Mouse (Mus musculus) ovary, postnatal 14 days (tissue): ENCODE measurements at regions not wholly inside any gene's neighbourhood (a gene's known extent, or its start where the extent isn't known, plus 50 kb on each side); places are given as distances from the start of the nearest gene placed in this dataset.

Source experiments
- DNase-seq: peaks from one replicate; pipeline ENCODE4 v3.0.0; 2022; ENCODE audit warnings: low spot score

- DNase-seq = no peak
These were observed 65.9 kb downstream of the Tmem215 start for GRCm38 (mm10) chr4:40537859-40538258.

DNA sequence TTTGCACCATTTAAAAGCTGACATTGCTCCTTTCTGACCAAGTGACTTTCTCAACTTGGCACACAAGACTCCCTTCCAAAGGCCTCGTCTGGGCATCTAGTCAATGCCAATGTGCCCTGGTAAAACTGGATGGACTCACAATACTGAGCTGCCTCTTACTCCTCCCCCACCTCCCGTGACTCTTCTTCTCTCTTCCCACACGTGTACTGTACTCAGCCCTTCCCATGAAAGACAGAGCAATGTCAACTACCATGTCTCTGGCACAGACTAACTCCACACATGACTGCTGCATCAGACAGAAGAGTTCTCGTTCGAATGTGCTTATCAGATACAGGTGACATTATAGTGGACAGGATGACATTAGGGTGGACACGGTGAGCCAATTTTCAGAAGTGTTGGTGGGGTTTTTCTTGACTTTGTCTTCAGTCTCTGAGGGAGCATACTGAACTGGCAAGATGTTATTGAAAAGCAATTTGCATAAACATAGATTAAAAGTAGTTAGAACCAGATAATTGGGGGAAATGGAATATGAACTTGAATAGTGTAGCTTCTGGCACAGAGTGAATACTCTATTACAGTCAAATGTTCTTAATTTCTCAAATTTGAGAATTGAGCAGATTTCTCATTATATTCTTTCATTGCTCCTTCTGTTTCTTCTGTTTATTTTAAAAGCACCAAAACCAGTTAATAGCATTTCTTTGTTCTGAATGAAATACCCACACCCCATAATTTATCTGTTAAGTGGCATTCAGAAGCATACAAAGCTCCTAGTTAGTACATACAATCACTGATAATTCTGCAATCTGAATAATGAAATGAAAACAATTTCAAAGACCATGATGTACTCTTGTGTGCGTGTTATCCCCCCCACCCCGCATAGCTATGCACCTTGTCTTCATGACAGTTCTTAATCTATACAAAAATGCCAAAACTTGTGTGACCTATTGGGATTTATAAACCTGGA is 71.4 kb downstream of the Tmem215 start:
- DNase-seq = no peak

GRCm38 (mm10) chr4:40544056-40544455 is 72.1 kb downstream of the Tmem215 start:
- DNase-seq = no peak

- DNase-seq = no peak
These were observed 72.8 kb downstream of the Tmem215 start for GRCm38 (mm10) chr4:40544806-40545205.

GRCm38 (mm10) chr4:40545700-40546099 is 73.7 kb downstream of the Tmem215 start:
- DNase-seq = no peak

DNA sequence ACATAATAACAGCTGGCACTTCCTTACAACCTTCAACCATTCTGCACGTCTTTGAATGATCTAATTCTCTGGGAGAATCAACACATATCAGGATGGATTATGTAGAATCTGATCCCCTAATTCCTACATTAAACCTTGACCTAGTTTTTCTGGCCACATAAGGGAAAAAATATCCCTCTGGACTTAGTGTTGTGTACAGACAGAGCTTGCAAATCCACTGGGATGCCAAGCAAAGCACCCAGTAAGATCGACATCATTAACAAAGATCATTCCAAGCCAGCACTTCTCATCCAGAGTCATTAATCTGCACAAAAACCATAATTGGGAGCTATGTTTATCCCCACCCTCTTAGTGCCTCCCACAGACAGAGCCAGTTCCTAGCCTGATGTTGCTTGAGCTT is 87.8 kb downstream of the Tmem215 start:
- DNase-seq = no peak

- DNase-seq = no peak
These were observed 101.3 kb downstream of the Tmem215 start for GRCm38 (mm10) chr4:40573300-40573699.

DNA sequence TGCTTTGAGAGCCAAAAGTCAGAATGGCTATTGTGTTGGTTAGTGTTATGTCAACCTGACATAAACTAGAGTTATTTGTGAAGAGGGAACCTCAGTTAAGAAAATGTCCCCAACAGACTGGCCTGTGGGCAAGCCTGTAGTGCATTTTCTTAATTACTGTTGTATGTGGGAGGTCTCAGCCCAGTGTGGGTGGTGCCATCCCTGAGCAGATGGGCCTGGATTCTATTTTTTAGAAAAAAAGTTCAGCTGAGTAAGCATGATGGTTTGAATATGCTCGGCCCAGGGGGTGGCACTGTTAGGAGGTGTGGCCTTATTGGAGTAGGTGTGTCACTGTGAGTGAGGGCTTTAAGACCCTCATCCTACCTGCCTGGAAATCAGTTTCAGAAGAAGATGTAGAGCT is 104.0 kb downstream of the Tmem215 start:
- DNase-seq = no peak

GRCm38 (mm10) chr4:40584436-40584835 is 112.5 kb downstream of the Tmem215 start:
- no peak for DNase-seq

DNA sequence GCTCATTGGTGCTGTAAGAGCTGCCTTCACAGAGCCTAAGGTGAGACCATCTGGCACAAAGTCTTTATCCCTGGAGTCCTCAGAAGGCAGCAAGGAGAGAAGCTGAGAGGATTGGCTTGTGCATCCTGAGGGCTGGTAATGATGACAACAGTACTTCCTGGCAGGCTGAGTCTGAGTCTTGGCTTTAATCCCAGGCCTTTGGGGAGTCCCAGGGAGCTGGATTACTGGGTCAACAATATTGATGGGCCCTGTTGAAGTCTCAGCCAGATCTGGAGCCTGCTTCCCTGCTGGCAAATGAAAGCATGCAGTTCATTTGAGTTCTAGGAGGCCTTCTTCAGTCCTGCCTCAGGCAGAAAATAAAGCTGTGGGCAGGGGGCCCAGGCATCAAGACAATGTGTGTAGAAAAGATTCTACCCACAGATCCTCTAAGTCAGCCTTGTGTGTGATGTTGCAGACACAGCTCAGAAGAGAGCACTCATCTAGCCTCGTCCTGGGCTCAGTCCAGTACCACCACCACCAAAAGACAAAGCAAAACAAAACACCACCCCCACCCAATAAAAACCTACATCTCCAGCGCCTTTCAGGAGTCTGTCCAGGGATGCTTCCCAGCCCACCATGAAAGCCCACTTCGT is 113.1 kb downstream of the Tmem215 start:
- peak; percentile 38 for DNase-seq

DNA sequence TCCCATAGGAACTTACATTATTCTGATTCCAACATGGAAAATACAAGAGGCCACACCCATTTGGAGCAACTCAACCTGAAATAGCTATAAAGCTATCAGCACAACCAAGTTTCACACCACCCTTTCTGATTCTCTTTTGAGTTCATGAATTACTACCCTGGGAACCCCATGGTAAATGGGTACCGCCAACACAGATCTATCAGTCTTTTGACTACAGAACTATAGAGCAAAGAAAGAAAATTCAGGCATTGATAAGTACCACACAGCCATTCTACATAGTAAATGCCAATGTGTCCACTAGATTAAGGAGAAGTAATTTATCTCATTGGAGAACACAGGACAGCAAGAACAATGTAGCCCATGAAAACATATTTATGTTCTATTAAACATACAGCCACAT is 114.1 kb downstream of the Tmem215 start:
- DNase-seq = no peak

DNA sequence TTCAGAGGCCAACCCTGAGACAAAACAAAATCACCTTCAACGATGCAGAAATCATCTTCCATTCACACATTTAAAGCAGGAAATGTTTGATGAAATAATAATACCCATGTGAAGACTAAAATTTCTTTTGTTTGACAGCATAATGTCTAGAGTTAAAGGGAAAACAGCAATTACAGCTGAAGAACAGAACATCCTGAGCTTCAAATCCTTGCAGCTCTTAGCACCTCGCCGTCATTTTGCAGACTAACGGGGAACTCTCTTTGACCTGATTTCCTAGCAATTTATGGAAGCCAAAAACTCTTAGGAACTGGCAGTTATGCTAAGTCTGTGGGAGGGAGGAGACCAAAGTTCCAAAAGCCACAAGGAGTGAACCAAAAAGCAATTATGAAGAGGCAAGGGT is 115.3 kb downstream of the Tmem215 start:
- DNase-seq = no peak

DNA sequence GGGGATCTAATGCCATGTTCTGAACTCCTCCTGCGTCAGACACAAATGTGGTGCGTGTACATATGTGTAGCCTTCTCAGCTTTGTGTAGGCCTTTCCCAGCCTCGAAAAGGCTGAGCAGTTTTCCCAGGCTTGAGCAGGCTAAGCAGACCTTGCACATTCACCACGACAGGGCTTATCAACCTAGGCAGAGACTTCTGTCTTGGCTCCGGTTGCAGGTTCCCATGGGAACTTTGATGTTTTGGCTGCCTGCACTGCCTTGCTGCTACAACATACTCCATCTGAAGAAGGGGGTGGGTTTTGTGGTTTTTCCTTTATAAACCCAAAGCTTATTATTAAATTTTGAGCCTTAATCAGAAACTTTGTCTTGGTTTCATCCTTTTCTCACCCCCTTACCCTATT is 109.2 kb downstream of the Aptx start:
- DNase-seq = no peak

GRCm38 (mm10) chr4:40625024-40625423 is 78.0 kb downstream of the Aptx start:
- no peak for DNase-seq

DNA sequence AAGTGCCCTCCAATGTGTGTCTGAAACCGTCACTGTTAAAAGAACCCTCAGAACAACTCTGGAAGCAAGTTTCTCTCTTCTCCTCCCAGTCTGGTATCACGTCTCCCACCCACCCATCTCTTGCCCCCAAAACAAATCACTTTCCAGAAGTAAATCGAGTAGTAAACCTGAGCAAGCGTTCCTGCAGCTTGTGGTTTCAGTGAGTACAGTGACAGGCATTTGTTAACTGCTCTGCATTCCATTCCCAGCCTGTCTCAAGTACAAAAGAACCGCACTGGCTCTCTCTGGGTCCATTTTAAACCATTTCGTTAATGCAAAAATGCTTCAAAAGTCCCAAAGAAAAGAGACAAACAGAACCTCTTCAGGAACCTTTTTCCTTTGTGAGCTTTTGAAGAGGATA is 77.1 kb downstream of the Aptx start:
- no peak for DNase-seq
